Mouse (Mus musculus): ENCODE measurements at regions not wholly inside any gene's neighbourhood (a gene's known extent, or its start where the extent isn't known, plus 50 kb on each side); places are given as distances from the start of the nearest gene placed in this dataset.

DNA sequence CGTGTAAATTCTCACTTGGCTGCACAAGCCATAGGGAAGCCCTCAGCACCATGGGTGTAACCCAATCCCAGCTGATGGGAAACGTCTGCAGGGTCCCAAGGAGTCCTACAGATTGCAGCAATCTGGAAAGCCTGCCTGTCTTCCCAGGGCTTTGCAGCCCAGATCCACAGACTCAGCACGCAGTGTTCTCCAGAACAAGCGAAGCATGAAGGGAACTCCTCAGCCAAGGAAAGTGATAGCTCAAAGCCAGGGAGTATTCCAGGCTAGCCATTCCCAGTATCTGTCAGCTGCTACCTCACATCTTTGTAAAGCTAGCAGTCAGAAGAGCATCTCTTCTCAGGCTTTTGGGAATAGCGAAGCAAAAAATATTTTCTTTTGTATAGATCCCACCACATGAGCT, 368.5 kb downstream of the Tns1 start:
- H3K36me3 ChIP-seq (ENCODE audit: poor library complexity, severe bottlenecking), result no peaks in the 10 kb centered on the region
- H3K27ac ChIP-seq, result no peak overlapping the region
- no peaks in the 10 kb centered on the region for H3K27me3 ChIP-seq
- H3K9ac ChIP-seq, result no peak overlapping the region
- 73% methylated on average over 5 of the region's 5 CpGs for WGBS
- no peak overlapping the region for H3K4me2 ChIP-seq
- no peak overlapping the region for H3K4me3 ChIP-seq
- H3K9me3 ChIP-seq (replicated peaks), result no peaks in the 10 kb centered on the region
- no peak for ATAC-seq
- peaks cover 12% of the 10 kb centered on the region for H3K4me1 ChIP-seq

DNA sequence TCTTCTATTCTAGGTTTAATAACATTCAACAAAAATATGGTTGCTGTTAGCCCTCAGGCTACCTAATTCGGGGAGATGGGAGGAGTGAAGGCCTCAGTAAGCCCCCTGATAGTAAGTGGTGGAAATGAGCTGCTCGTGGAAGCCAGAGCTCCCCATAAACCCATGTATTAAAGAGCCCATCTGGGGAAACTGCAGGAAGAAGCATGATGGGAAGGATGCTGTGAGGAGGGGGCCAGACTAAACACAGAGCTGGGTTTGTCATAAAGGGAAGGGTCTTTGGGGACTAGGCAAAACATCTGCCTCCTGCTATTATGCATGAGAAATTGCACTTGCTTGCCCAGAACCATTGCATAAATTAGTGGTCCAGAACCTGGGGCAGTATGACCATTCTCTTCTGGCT, 369.3 kb downstream of the Tns1 start:
- no peaks in the 10 kb centered on the region for H3K36me3 ChIP-seq (ENCODE audit: poor library complexity, severe bottlenecking)
- no peak overlapping the region for H3K4me3 ChIP-seq
- no peaks in the 10 kb centered on the region for H3K27me3 ChIP-seq
- 79% methylated on average over 2 of the region's 2 CpGs for WGBS
- no peak overlapping the region for H3K27ac ChIP-seq
- no peak overlapping the region for H3K4me2 ChIP-seq
- H3K4me1 ChIP-seq, result peaks cover 12% of the 10 kb centered on the region
- ATAC-seq, result no peak
- H3K9me3 ChIP-seq (replicated peaks), result no peaks in the 10 kb centered on the region
- H3K9ac ChIP-seq, result no peak overlapping the region

DNA sequence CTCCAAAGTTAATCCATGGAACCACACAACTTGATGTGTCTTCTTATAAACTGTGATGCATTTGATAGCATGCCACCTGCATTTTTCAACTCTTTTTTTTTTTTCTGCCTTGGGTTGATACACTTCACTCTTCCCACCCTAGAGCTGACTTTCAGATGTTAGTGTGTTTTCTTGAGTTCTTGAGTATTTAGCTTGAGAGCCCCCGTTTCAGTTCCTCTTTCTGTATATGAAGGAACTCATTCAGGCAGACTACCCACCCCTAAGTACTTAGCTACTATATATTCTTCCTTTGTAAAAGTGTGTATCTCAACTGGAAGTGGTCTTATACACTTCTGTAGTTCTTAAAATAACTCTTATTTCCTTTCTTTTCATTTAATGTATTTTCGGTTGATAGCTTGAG, 371.1 kb downstream of the Tns1 start:
- H3K27me3 ChIP-seq, result no peaks in the 10 kb centered on the region
- no peak for ATAC-seq
- H3K27ac ChIP-seq, result no peak overlapping the region
- H3K36me3 ChIP-seq (ENCODE audit: poor library complexity, severe bottlenecking), result no peaks in the 10 kb centered on the region
- H3K9ac ChIP-seq, result no peak overlapping the region
- 92% methylated on average over 2 of the region's 2 CpGs for WGBS
- no peak overlapping the region for H3K4me2 ChIP-seq
- H3K9me3 ChIP-seq (replicated peaks), result no peaks in the 10 kb centered on the region
- peaks cover 5% of the 10 kb centered on the region; the same call in 1 of the 2 replicates for H3K4me1 ChIP-seq
- H3K4me3 ChIP-seq, result no peak overlapping the region

DNA sequence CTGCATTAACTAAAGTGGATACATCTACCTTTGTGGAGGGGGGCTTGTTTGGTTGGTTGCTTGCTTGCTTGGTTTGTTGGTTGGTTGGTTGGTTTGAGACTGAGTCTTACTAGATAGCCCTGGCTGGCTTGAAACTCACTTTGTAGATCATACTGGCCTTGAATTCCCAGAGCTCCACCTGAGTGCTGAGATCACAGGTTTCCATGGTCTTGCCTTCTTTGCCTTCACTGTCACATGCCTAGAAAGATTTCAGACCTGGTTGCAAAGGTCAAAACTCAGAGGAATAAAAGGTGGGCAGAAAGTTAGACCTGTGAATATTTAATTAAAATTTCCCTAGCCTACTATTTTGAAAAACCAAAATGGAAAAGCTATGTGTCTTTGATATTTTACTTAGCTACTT, 375.5 kb downstream of the Tns1 start:
- Histone ChIP-seq H3K4me3 (no peak overlapping the region), H3K36me3 (ENCODE audit: poor library complexity, severe bottlenecking) (no peaks in the 10 kb centered on the region), H3K9ac (no peak overlapping the region), H3K4me2 (no peak overlapping the region), H3K4me1 (peaks cover 12% of the 10 kb centered on the region), H3K27me3 (no peaks in the 10 kb centered on the region), H3K27ac (no peak overlapping the region), H3K9me3 (replicated peaks) (no peaks in the 10 kb centered on the region)
- ATAC-seq, result no peak

DNA sequence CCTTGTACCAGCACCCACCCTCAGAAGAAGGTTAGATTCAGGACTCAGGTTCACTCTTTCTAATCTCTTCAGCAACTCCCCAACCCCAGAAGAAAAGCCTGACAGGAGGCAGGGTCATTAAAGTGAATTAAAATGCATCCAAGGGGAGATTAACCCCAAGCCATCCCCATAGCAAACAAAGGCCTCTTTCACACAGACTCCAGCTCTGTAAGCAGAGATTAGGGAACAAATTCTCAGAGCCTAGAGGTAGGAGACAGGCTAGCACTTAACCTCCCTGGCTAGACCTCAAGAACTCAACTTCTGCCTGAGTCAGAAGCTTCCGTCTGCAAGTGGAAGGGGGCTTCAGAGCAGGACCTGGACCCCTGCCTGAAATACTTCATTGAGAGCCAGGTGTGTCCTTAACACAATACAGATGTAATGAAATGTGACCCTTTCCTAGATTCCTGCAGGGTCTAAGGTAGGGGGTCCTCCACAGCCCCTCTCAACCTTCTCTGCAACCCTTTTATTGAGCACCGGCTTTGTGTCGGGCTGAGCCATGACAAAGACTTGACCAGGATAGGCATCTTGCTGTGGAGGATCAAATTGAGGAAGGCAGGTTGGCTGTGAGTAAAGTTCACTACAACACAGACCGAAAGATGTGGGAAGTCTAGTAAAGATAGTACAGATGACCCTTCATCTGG, 379.6 kb downstream of the Tns1 start:
- Histone ChIP-seq H3K4me2 (no peak overlapping the region), H3K36me3 (ENCODE audit: poor library complexity, severe bottlenecking) (no peaks in the 10 kb centered on the region), H3K4me3 (no peak overlapping the region), H3K9ac (no peak overlapping the region), H3K9me3 (replicated peaks) (no peaks in the 10 kb centered on the region), H3K27ac (peak overlapping the region; percentile 78), H3K27me3 (no peaks in the 10 kb centered on the region), H3K4me1 (peaks cover 20% of the 10 kb centered on the region)
- ATAC-seq, result peak; percentile 72
- 23% methylated on average over 4 of the region's 4 CpGs for WGBS

DNA sequence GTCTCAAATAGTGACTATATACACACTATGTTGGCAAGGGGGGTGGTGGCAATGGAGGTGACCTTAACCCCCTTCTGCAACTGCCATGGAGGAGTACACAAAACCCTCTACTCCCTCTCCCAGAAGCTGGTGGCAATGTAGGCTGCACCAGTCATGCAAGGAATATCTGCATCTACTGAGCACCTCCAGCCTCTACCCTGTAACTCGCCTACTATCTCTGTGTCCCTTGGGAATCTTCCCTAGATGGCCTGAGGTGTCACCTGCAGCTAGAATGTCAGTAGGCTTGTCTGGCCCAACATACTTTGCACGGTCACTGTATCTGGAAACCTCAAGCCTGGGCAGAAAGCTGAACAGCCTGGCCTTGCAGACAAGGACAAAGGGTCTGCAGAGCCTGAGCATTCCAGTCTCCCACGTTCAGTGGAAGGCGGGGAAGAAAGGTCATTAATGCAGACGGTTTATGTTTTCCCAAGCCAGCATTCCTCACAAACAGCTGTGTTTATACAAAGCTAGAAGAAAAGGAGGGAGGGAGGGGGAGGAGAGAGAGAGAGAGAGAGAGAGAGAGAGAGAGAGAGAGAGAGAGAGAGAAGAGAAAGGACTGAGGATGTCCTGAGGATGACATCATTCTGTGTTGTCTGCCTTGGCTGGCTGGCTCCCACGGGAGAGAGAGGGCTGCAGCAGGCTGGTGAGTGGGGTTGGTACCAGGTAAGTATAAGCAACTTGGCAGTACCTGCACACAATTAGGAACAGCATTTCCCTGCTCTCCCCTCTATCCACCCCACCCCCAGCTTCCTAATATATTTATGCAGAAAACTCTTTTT, 380.3 kb downstream of the Tns1 start:
- no peak overlapping the region for H3K4me3 ChIP-seq
- no peaks in the 10 kb centered on the region for H3K27me3 ChIP-seq
- peak overlapping the region; percentile 78 for H3K27ac ChIP-seq
- WGBS, result 10% methylated on average over 6 of the region's 6 CpGs
- no peak overlapping the region for H3K4me2 ChIP-seq
- no peaks in the 10 kb centered on the region for H3K36me3 ChIP-seq (ENCODE audit: poor library complexity, severe bottlenecking)
- no peak overlapping the region for H3K9ac ChIP-seq
- H3K4me1 ChIP-seq, result peaks cover 20% of the 10 kb centered on the region
- no peaks in the 10 kb centered on the region for H3K9me3 ChIP-seq (replicated peaks)
- peak; percentile 89 for ATAC-seq

DNA sequence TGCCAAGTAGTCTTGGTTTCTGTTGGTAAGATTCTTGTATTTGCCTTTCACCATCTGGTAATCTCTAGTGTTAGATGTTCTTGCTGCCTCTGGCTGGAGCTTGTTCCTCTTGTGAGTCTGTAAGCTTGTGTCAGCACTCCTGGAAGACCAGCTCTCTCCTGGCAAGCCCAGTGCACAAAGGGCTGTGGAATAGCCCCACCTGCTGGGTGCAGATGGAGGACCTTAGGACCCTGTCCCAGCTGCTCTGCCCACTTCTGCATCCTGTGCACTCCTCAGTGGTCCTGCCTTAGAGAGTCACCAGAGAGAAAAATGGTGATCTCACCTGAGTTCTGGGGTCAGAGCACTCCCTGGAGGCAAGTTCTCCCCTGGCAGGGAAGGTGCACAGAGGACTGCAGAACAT, 387.2 kb downstream of the Tns1 start:
- no peaks in the 10 kb centered on the region for H3K27me3 ChIP-seq
- H3K9me3 ChIP-seq (replicated peaks), result no peaks in the 10 kb centered on the region
- H3K4me2 ChIP-seq, result no peak overlapping the region
- H3K36me3 ChIP-seq (ENCODE audit: poor library complexity, severe bottlenecking), result no peaks in the 10 kb centered on the region
- H3K27ac ChIP-seq, result no peak overlapping the region
- ATAC-seq, result no peak
- no peaks in the 10 kb centered on the region for H3K4me1 ChIP-seq
- no peak overlapping the region for H3K4me3 ChIP-seq
- no peak overlapping the region for H3K9ac ChIP-seq

DNA sequence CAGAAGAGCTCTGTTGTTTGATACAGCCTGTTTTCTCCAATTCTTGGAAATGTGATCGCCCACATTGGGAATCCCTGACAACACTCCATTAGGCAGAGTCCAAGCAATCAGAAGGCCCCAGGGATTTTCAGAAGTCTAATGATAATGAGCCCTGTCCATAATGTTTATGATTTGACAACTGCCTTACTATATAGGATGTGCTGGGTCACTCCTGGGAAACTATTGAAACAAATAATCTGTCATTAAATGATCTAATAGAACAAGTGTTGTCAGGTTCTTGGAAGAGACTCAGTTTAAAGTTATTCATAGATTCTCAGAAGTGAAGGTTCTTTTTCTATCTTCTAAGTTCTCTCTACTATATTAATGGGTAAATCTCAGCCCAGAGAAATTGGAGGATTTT, 395.9 kb downstream of the Tns1 start:
- Histone ChIP-seq H3K9ac (no peak overlapping the region), H3K4me1 (no peaks in the 10 kb centered on the region), H3K4me3 (no peak overlapping the region), H3K4me2 (no peak overlapping the region), H3K9me3 (replicated peaks) (no peaks in the 10 kb centered on the region), H3K36me3 (ENCODE audit: poor library complexity, severe bottlenecking) (no peaks in the 10 kb centered on the region), H3K27me3 (no peaks in the 10 kb centered on the region), H3K27ac (no peak overlapping the region)
- WGBS, result 91% methylated on average over 1 of the region's 1 CpGs
- no peak for ATAC-seq

DNA sequence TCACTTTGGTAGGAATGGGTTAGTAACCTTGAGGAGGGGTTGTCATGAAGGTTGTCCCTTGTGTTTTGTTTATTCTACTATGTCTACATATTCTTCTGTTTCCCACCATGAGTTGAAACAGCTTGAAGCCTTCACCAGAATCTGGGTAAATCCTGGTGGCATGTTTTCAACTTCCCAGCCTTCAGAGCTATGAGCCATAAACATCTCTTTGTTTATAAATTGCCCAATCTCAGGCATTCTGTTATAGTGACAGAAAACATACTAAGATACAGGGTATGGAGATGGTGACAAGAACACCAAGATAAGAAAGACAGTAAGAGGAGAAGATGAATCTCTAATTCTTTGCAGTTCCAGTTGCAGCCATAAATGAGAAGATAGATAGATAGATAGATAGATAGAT, 396.5 kb downstream of the Tns1 start:
- Histone ChIP-seq H3K4me2 (no peak overlapping the region), H3K9ac (no peak overlapping the region), H3K36me3 (ENCODE audit: poor library complexity, severe bottlenecking) (no peaks in the 10 kb centered on the region), H3K27me3 (no peaks in the 10 kb centered on the region), H3K27ac (no peak overlapping the region), H3K9me3 (replicated peaks) (no peaks in the 10 kb centered on the region), H3K4me3 (no peak overlapping the region), H3K4me1 (no peaks in the 10 kb centered on the region)
- no peak for ATAC-seq

DNA sequence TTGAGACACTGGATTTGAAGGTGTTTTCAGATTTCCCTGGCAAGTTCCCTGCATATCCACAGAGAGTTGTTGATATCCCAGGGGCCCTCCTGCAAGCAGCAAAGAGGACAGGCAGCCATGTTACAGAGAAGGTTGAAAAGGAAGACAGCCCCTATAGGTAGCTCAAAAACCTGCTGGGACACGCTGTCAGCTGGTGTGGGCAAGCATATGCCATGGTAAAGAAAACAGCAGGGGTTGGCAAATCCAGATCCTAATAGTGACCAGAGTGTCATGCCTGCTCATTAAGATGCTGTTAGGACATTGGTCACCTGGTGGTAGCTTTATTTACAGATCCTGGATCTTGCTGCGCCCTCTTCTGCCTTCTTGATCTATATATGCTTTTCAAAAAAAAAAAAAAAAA, 397.6 kb downstream of the Tns1 start:
- WGBS, result 88% methylated on average over 2 of the region's 2 CpGs
- H3K27ac ChIP-seq, result no peak overlapping the region
- no peak overlapping the region for H3K4me3 ChIP-seq
- no peak for ATAC-seq
- no peaks in the 10 kb centered on the region for H3K4me1 ChIP-seq
- no peaks in the 10 kb centered on the region for H3K9me3 ChIP-seq (replicated peaks)
- H3K4me2 ChIP-seq, result no peak overlapping the region
- H3K27me3 ChIP-seq, result no peaks in the 10 kb centered on the region
- H3K9ac ChIP-seq, result no peak overlapping the region
- H3K36me3 ChIP-seq (ENCODE audit: poor library complexity, severe bottlenecking), result no peaks in the 10 kb centered on the region

DNA sequence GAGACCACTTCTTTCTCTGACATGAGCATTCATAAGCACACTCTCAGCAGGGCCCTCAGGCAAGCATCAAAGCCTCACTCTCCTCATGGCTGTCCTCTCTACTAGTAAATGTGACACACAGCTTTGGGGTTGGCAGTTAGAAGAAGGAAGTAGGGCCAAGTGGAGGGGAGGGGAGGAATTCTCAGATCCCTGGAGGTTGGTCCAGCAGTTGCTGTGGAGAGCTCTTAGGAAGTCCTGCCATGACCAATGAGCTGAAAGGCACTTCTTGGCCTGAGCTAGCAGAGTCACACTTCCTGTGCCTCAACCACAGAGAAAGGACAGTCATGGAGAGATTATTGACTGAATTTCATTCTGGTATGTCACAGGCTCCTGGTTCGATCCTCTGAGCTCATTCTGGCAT, 398.8 kb downstream of the Tns1 start:
- Histone ChIP-seq H3K36me3 (ENCODE audit: poor library complexity, severe bottlenecking) (no peaks in the 10 kb centered on the region), H3K9ac (no peak overlapping the region), H3K4me1 (no peaks in the 10 kb centered on the region), H3K4me2 (no peak overlapping the region), H3K27ac (no peak overlapping the region), H3K4me3 (no peak overlapping the region), H3K9me3 (replicated peaks) (no peaks in the 10 kb centered on the region), H3K27me3 (no peaks in the 10 kb centered on the region)
- 72% methylated on average over 1 of the region's 1 CpGs for WGBS
- no peak for ATAC-seq

DNA sequence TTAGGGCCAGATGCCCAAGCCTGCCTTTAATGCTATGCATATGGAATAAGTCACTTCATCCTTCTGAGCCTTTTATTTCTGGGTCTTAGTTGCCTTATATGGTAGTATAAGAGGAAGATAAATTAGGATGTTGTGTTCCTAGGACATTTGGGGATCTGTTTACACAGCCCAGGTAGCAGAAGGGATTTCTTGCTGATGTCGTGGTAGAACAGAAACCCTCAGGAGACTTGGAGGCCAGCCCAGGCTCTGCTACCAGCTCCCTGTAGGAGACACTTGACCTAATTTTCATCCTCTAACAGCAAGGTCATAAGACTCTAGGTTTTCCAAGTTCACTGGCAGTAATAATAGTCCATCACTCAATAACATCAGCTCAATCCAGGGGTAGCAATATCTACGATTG, 399.7 kb downstream of the Tns1 start:
- Histone ChIP-seq H3K27ac (no peak overlapping the region), H3K4me1 (no peaks in the 10 kb centered on the region), H3K4me3 (no peak overlapping the region), H3K9ac (no peak overlapping the region), H3K27me3 (no peaks in the 10 kb centered on the region), H3K4me2 (no peak overlapping the region), H3K9me3 (replicated peaks) (no peaks in the 10 kb centered on the region), H3K36me3 (ENCODE audit: poor library complexity, severe bottlenecking) (no peaks in the 10 kb centered on the region)
- 81% methylated on average over 2 of the region's 2 CpGs for WGBS
- ATAC-seq, result no peak

All from forebrain, embryonic 13.5 days (tissue).